Mouse (Mus musculus): ENCODE measurements around the gene Snrpd2.

Snrpd2 gene

DNA sequence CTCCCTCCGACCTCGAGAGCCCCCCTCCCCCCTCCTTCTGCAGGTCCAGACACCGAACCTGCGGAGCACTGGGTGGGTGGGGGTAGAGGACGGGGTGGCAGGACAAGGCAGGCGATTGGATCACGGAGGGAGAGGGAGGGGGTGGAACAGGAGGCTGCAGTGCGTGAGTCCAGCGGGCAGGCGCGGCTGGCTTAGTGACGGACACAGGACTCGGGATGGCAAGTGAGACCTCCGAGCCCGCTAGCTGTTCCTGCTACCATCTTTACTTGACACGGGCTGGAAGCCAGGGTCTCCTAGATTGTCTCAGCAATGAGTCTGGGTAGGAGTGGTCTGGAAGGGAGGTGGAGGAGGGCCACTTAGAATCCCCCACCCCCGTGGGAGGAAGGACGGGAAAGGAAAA lies 28.5 kb downstream of the Snrpd2 start:
- no peak for DNase-seq (ENCODE audit: extremely low spot score)

GRCm38 (mm10) chr7:19178443-19179092 lies 29.0 kb downstream of the Snrpd2 start:
- peak; percentile 83 for DNase-seq (ENCODE audit: extremely low spot score)

DNA sequence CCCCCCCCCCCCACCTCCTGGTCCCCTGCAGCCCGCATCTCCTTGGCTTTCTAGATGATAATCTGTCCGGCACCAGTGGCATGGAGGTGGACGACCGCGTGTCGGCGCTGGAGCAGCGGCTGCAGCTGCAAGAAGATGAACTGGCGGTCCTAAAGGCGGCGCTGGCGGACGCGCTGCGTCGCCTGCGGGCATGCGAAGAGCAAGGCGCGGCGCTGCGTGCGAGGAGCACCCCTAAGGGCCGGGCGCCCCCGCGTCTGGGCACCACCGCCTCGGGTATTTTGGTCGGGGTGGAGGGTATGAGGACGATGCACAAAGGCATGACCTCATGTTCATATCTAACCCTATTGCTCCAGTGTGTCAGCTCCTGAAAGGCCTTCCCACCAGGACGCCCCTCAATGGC lies 29.7 kb downstream of the Snrpd2 start:
- DNase-seq (ENCODE audit: extremely low spot score) = peak; percentile 66

- no peak for DNase-seq (ENCODE audit: extremely low spot score)
Measured at GRCm38 (mm10) chr7:19179936-19180335, 30.4 kb downstream of the Snrpd2 start.

DNA sequence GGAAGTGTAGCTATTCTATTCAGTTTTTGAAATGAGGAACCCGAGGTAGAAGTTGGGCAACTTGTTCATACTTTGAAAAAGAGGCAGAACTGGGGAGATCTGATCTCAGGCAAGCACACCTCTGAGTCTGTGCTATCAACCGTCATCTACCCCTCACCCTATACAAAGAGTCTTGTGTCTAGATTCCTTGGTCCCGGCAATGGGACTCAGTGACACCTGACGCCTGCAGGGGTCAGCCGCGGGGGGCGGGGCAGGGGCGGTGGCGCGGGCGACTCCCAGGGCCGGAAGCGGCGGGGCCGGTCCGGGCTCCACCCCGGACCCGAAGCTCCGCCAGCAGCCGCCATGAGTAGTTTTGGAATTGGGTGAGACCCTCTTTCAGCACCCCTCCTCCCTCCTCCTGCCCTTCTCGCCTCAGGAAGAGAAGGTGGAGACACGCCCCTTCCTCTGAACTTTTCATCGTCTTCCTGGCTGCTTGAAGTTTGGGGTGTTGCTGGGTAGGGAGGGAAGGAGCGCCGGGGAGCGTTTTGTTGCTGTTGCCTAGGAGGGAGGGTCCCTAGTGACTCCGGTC lies 31.4 kb downstream of the Snrpd2 start:
- peak; percentile 79 for DNase-seq (ENCODE audit: extremely low spot score)

DNA sequence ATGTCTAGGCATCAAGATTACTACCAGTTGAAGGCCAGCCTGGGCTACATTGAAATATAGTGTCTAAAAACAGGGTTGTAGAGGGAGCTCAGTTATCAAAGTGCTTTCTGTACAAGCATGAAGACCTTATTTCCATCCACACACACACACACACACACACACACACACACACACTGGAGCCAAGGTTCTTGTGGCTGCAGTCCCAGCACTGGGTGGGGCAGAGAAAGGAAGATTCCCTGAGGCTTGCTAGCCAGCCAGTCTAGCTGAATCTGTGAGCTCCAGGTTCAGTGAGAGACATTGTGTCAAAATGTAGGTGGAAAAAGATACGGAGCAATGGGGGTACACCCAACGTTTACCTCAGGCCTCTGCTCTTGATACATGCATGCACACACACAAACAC lies 34.7 kb downstream of the Snrpd2 start:
- no peak for DNase-seq (ENCODE audit: extremely low spot score)

DNA sequence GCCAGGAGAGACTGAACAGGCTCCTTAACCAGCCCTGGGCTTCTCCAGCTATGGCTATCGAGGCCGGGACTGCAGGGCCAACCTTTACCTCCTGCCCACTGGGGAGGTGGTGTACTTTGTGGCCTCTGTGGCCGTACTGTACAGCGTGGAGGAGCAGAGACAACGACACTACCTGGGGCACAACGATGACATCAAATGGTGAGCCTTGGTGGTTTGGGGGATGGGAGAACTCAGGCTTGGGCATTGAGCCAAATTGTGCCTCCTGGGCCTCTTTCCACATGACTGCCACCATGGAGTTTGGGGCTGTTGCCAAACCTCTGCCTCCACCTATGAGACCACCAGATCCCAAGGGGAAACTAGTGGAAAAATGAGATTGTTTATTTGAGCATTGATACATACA lies 35.2 kb downstream of the Snrpd2 start:
- no peak for DNase-seq (ENCODE audit: extremely low spot score)

GRCm38 (mm10) chr7:19194676-19195075 lies 45.2 kb downstream of the Snrpd2 start:
- no peak for DNase-seq (ENCODE audit: extremely low spot score)

DNA sequence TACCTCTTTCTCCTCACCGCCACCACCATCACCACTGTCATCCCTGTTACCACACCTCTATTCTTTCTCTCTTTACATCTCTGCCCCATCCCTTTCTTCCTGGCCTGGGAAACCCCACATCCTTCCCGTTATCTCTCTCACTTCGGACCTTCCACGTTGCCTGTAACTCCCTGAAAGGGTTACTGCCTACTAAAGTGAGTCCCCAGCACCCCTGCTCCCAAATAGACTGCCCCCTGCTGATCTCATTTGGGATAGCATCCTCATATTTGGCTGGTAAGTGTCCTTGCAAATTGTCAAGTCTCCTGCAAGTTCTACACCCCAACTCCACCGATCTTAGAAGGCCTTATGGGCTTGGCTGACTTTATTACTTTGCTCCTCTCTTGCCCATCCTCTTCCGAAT lies 47.2 kb downstream of the Snrpd2 start:
- no peak for DNase-seq (ENCODE audit: extremely low spot score)

- DNase-seq (ENCODE audit: extremely low spot score) = no peak
Measured at GRCm38 (mm10) chr7:19197985-19198384, 48.5 kb downstream of the Snrpd2 start.

- no peak for DNase-seq (ENCODE audit: extremely low spot score)
Measured at GRCm38 (mm10) chr7:19201660-19202059, 52.1 kb downstream of the Snrpd2 start.

- DNase-seq (ENCODE audit: extremely low spot score) = no peak
Measured at GRCm38 (mm10) chr7:19202065-19202850, 52.7 kb downstream of the Snrpd2 start.
